In genomic region chr4:116876995-116877728, GRCm38 (mm10) we compare ENCODE assay signal across 8 mouse cellular contexts. TPM values are rescaled to one million over a fixed set of nuclear protein-coding genes. Genes with fewer than 3 reads are reported as not detected.
DNase-seq lines count a peak whose midpoint lies in the region; ATAC-seq and TF ChIP-seq lines count a peak whose summit lies in the region.

Zswim5 (plus strand) TSS chr4:116877376.

- no peak for ATAC-seq in G1E (ENCODE audit: extremely low read depth, insufficient number of reproducible peaks, low FRiP score, poor library complexity, severe bottlenecking)
- ATAC-seq in forebrain, embryonic 16.5 days = peak; percentile 90
- ATAC-seq in liver, embryonic 16.5 days (ENCODE audit: low read depth) = peak; percentile 54; the same call in 1 of the 2 replicates
- peak; percentile 96 for ATAC-seq in neural tube, embryonic 14.5 days (ENCODE audit: low read depth)

- H3K4me2 ChIP-seq in forebrain, embryonic 16.5 days (ENCODE audit: low read length) = peak within 1 kb of the TSS; percentile 80
- peak within 1 kb of the TSS; percentile 91 for H3K4me2 ChIP-seq in liver, embryonic 16.5 days (ENCODE audit: low read depth, low read length)
- H3K4me2 ChIP-seq in neural tube, embryonic 14.5 days (ENCODE audit: low read depth, low read length) = peak within 1 kb of the TSS; percentile 58

- H3K27ac ChIP-seq in forebrain, embryonic 16.5 days (ENCODE audit: low read length) = peak within 1 kb of the TSS; percentile 99
- no peak within 1 kb of the TSS for H3K27ac ChIP-seq in liver, embryonic 16.5 days (ENCODE audit: low read length)
- H3K27ac ChIP-seq in neural tube, embryonic 14.5 days (ENCODE audit: low read depth, low read length) = peak within 1 kb of the TSS; percentile 97

- DNase-seq in G1E (ENCODE audit: low spot score) = no peak
- DNase-seq in cerebellum, adult 11 months = peak; percentile 78
- DNase-seq in heart, postnatal 14 days = peak; percentile 68 to 76
- peak; percentile 33 for DNase-seq in large intestine, adult 2 months (ENCODE audit: low read depth, low spot score)
- DNase-seq in thymus, adult 18-20 months = peak; percentile 16 to 21

- H3K4me1 ChIP-seq in G1E (ENCODE audit: insufficient read depth, low read depth, low read length) = peaks cover 8% of the 10 kb centered on the region; the same call in 1 of the 2 replicates
- peaks cover 10% of the 10 kb centered on the region for H3K4me1 ChIP-seq in forebrain, embryonic 16.5 days (replicated peaks; ENCODE audit: control insufficient read depth, insufficient read depth, low read length)
- peaks cover 3% of the 10 kb centered on the region; the same call in 1 of the 2 replicates for H3K4me1 ChIP-seq in liver, embryonic 16.5 days (ENCODE audit: control insufficient read depth, low read depth, low read length)
- peaks cover 9% of the 10 kb centered on the region for H3K4me1 ChIP-seq in neural tube, embryonic 14.5 days (ENCODE audit: control insufficient read depth, insufficient read depth, low read length)

- intact Hi-C loops in heart, postnatal 14 days (cut with DNase I) = loop anchor here (5.0 kb wide), 1 partner anchor 110 kb away; no protein-coding TSS in a partner anchor

- peaks cover 27% of the 10 kb centered on the region for H3K27me3 ChIP-seq in G1E (ENCODE audit: insufficient read depth, low read length)
- H3K27me3 ChIP-seq in forebrain, embryonic 16.5 days (replicated peaks; ENCODE audit: control insufficient read depth, insufficient read depth, low read length) = no peaks in the 10 kb centered on the region
- peaks cover 46% of the 10 kb centered on the region for H3K27me3 ChIP-seq in liver, embryonic 16.5 days (ENCODE audit: control insufficient read depth, insufficient read depth, low read depth, low read length)
- H3K27me3 ChIP-seq in neural tube, embryonic 14.5 days (ENCODE audit: control insufficient read depth, insufficient read depth, low read length) = no peaks in the 10 kb centered on the region

- no peak for TF ChIP-seq CTCF in G1E (IDR thresholded peaks at IDR 0.05; ENCODE audit: low read depth, low read length)

- peak within 1 kb of the TSS; percentile 93 for H3K9ac ChIP-seq in forebrain, embryonic 16.5 days (replicated peaks; ENCODE audit: low read depth, low read length)
- H3K9ac ChIP-seq in liver, embryonic 16.5 days (ENCODE audit: low read depth, low read length) = peak within 1 kb of the TSS; percentile 16; the same call in 1 of the 2 replicates
- peak within 1 kb of the TSS; percentile 91 for H3K9ac ChIP-seq in neural tube, embryonic 14.5 days (replicated peaks; ENCODE audit: low read depth, low read length)

- no peaks in the 10 kb centered on the region for H3K36me3 ChIP-seq in G1E (replicated peaks)
- H3K36me3 ChIP-seq in forebrain, embryonic 16.5 days (ENCODE audit: control insufficient read depth, insufficient read depth) = no peaks in the 10 kb centered on the region
- H3K36me3 ChIP-seq in liver, embryonic 16.5 days (ENCODE audit: control insufficient read depth, insufficient read depth) = no peaks in the 10 kb centered on the region
- no peaks in the 10 kb centered on the region for H3K36me3 ChIP-seq in neural tube, embryonic 14.5 days (ENCODE audit: control insufficient read depth, insufficient read depth, low read length)

- peak within 1 kb of the TSS; percentile 50; the same call in 1 of the 2 replicates for H3K4me3 ChIP-seq in G1E (ENCODE audit: low read depth, low read length)
- H3K4me3 ChIP-seq in forebrain, embryonic 16.5 days (replicated peaks; ENCODE audit: low read length) = peak within 1 kb of the TSS; percentile 98
- peak within 1 kb of the TSS; percentile 66 for H3K4me3 ChIP-seq in liver, embryonic 16.5 days (ENCODE audit: low read depth, low read length)
- H3K4me3 ChIP-seq in neural tube, embryonic 14.5 days (ENCODE audit: low read depth, low read length) = peak within 1 kb of the TSS; percentile 92

- under 1% methylated on average over 95 of the region's 104 CpGs for WGBS in forebrain, embryonic 16.5 days
- WGBS in large intestine, adult 2 months = under 1% methylated on average over 103 of the region's 104 CpGs
- WGBS in liver, embryonic 16.5 days (ENCODE audit: insufficient replicate concordance) = under 1% methylated on average over 94 of the region's 104 CpGs
- WGBS in neural tube, embryonic 14.5 days = under 1% methylated on average over 82 of the region's 104 CpGs

- no peaks in the 10 kb centered on the region for H3K9me3 ChIP-seq in G1E (replicated peaks)
- no peaks in the 10 kb centered on the region for H3K9me3 ChIP-seq in forebrain, embryonic 16.5 days (ENCODE audit: control insufficient read depth, low read length)
- no peaks in the 10 kb centered on the region for H3K9me3 ChIP-seq in liver, embryonic 16.5 days (replicated peaks; ENCODE audit: control insufficient read depth, low read length)
- H3K9me3 ChIP-seq in neural tube, embryonic 14.5 days (ENCODE audit: control insufficient read depth, low read length) = no peaks in the 10 kb centered on the region

RNA-seq across cellular contexts. Expression of gene Zswim5, which starts in this region (rescaled TPM):
- total RNA-seq in G1E (2014; fragmentation: Nextera tagmentation) (not detected in 2 replicates), G1E (2017) (0.06 and 0.11 TPM in 2 replicates)
- not detected in 2 replicates for polyA plus RNA-seq in G1E (2012)
- polyA plus RNA-seq in forebrain, embryonic 16.5 days (2015; fragmentation: Nextera tagmentation; extraction: Ambion mirVana) = 8.8 and 9.1 TPM in 2 replicates
- 1 to 10 TPM; 1.1 to 1.6 TPM for total RNA-seq in heart, postnatal 14 days (2021)
- 6.4 and 10.7 TPM in 2 replicates for polyA plus RNA-seq in large intestine, adult 2 months (2012; rRNA removed)
- polyA plus RNA-seq in liver, embryonic 16.5 days (2015; fragmentation: Nextera tagmentation; extraction: Ambion mirVana) = 0.01 and 0.06 TPM in 2 replicates
- 6.4 and 8.1 TPM in 2 replicates for polyA plus RNA-seq in neural tube, embryonic 14.5 days (2014; fragmentation: Nextera tagmentation; extraction: Ambion mirVana)

Comparison
In these comparisons a context has a peak if more than half of its experiments do, and no peak if none do; other contexts are left out.
1. Peak in ATAC-seq, H3K4me3 ChIP-seq, H3K9ac ChIP-seq and H3K4me2 ChIP-seq in liver, embryonic 16.5 days; RNA of the gene not detected or under 1 TPM.
2. H3K9ac ChIP-seq: peak in every context shown above with its lines; median percentile 93 in forebrain, embryonic 16.5 days; 91 in neural tube, embryonic 14.5 days; 16 in liver, embryonic 16.5 days.